Mouse (Mus musculus): Measurements from ENCODE around the gene Gcnt7. TPM values are rescaled to one million over a fixed set of nuclear protein-coding genes. Genes with fewer than 3 reads are reported as not detected.

Gene Gcnt7
- polyA plus RNA-seq (2012; rRNA removed): not detected in 2 replicates

DNA sequence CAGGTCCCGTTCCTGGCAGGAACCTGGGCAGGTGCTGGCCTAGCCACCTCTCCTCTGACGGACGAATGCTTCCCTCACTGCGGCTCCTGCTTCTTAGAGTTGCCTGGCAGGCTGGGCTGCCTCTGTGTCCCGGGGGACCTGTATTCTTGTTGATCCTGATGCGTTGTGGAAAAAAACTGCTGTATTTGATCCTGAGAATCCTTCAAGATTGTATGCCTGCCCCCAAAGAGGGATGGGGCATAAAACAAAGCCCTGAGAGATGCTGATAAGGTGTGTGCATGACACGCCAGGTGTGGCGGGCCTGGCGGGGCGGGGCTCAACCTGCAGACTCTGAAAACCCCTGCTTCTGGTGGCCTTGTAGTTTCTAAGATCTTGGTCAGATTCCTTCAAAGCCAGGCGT, at the start of gene Gcnt7:
Gcnt7 (minus strand) TSS at position 101 of the 400 bp plus-strand sequence.

DNA sequence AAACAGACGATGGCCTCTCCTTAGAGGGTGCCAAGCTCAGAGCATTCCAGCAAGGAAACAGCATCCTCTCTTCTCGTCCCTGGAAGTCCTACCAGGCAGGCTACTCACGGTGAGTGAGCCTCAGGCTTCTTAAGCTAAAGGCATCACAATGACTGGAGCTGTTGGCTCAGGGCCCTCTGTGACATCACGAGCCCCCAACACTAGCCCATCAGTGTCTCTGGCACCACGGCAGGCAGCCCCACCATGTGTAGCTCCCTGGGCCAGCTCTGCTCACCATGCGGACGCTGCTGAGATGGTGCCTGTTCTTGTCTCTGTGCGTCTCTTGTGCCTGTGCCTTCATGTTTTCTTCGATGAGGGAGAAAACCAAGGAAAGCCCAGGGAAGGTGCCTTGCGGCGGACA, 13.9 kb upstream of the Gcnt7 start, which contains the start of gene Fam209:
Fam209 (plus strand) TSS at position 203 of the 400 bp plus-strand sequence.

DNA sequence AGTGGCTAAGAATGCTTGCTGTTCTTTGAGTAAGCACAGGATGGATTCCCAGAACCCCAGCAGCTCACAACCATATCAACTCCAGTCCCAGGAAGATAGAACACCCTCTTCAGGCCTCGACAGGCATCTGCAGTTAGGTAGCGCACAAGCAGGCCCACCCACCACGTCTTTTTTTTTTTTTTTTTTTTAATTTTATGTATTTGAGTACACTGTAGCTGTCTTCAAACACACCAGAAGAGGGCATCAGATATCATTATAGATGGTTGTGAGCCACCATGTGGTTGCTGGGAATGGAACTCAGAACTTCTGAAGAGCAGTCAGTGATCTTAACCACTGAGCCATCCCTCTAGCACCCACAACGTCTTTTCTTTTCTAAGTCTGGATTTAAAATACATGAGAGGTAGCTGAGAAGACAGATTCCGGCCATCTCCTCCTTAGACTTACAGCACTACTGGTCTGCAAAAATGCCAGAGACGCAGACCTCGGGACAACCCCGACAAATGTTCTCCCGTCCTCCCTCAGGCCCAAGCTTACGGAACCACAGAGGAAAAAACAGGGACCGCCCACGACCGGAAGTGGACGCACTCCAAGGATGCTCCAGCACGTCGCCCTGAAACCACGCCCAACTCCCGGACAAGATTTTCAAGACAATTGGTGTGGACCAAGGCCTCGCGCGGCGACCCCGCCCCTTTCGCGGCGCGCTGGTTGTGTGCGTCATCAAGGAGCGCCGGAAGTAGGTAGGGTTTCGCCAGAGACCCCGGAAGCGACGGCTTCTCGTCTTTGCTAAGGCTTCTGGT, 18.4 kb downstream of the Gcnt7 start, which contains the start of gene Rtf2:
Rtf2 (plus strand) TSS at position 714 of the 797 bp plus-strand sequence.

Other genes with a start within 250 kb of the Gcnt7 start
- not detected in 2 replicates for gene Mc3r, start 210.1 kb downstream of the Gcnt7 start, polyA plus RNA-seq (2012; rRNA removed)
- 64.8 and 65.4 TPM in 2 replicates for gene Fam210b, start 113.0 kb downstream of the Gcnt7 start, polyA plus RNA-seq (2012; rRNA removed)
- gene Aurka, start 88.1 kb downstream of the Gcnt7 start, polyA plus RNA-seq (2012; rRNA removed): 31.6 and 33.3 TPM in 2 replicates
- 21.2 and 21.4 TPM in 2 replicates for gene Cstf1, start 87.9 kb downstream of the Gcnt7 start, polyA plus RNA-seq (2012; rRNA removed)
- gene Cass4, start 64.8 kb downstream of the Gcnt7 start, polyA plus RNA-seq (2012; rRNA removed): 0.48 and 0.49 TPM in 2 replicates
- 29.0 and 31.1 TPM in 2 replicates for gene Rtf2, start 18.0 kb downstream of the Gcnt7 start, polyA plus RNA-seq (2012; rRNA removed)
- gene Fam209, start 13.9 kb upstream of the Gcnt7 start, polyA plus RNA-seq (2012; rRNA removed): 0.13 TPM in 1 of 2 replicates, not detected in the other
- gene Tfap2c, start 91.0 kb upstream of the Gcnt7 start, polyA plus RNA-seq (2012; rRNA removed): not detected in 2 replicates

Measured in liver, embryonic 18 days (tissue).